Mouse (Mus musculus): ENCODE data around the gene Cfc1. TPM values are rescaled to one million over a fixed set of nuclear protein-coding genes. Genes with fewer than 3 reads are reported as not detected.

Cfc1 gene
- polyA plus RNA-seq, 1 experiment from 2014 or later: not detected

DNA sequence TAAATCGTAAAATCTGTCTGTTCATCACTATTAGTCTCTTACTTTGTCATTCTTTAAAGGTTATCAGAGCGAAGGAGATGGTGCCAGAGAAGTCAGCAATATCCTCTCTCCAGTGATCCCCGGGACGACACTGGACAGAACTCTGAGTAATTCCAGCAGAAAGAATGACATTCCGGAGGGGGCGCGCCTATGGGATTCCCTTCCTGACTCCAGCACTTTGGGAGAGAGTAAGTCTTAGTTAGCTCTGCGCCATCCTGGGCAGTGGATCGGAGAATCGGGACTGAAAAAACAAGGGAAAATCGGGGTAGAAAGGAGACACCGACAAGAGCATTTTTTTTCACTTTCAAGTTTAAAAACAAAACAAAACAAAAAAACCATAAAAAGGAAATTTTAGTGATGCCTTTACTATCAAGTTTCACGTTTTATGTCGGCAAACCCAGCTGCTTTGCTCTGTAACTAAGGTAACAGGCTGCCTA is 881 bp downstream of the Cfc1 start:
- Histone ChIP-seq H3K9ac (ENCODE audit: low read depth, low read length) (no peak overlapping the region), H3K9me3 (ENCODE audit: control insufficient read depth, low read length) (no peaks in the 10 kb centered on the region), H3K27me3 (replicated peaks; ENCODE audit: control insufficient read depth, insufficient read depth, low read length) (peaks cover 16% of the 10 kb centered on the region), H3K4me1 (ENCODE audit: control insufficient read depth, insufficient read depth, low read length) (0 out of 2 replicates have a peak, but pooled peaks cover 5% of the 10 kb centered on the region), H3K4me3 (ENCODE audit: low read length) (no peak overlapping the region), H3K36me3 (ENCODE audit: control insufficient read depth, insufficient read depth, low read length) (no peaks in the 10 kb centered on the region), H3K4me2 (ENCODE audit: low read depth, low read length) (peak overlapping the region; percentile 44), H3K27ac (ENCODE audit: low read length) (no peak overlapping the region)
- 3% methylated on average over 14 of the region's 14 CpGs for WGBS
- ATAC-seq: no peak

DNA sequence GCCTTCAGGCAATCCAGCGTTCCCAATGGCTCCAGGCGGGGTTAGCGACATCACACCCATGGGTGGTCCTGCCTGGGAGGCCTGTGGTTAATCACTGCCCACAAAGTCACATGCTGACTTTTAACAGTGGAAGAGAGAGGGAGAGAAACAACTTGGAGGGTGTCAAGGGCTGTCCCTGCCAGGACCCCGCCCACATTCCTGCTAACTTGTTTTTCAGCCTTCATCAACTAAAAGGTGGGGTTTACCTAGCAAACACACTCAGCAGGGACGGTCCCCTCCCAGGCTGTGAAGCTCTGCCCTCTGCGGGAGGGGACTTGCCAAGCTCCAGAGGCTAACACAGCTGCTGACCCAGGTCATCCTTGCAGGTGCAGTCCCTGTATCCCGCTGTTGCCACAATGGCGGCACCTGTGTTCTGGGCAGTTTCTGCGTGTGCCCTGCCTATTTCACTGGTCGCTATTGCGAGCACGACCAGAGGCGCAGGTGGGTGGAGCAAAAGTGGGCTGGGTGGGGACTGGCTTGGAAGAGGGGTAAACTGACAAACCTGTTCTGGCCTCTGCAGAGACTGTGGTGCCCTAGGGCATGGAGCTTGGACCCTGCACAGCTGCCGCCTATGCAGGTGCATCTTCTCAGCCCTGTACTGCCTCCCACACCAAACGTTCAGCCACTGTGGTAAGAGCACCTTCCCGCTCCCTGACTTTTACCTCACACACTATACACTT is 1.5 kb downstream of the Cfc1 start:
- H3K9me3 ChIP-seq (ENCODE audit: control insufficient read depth, low read length): no peaks in the 10 kb centered on the region
- WGBS: 4% methylated on average over 16 of the region's 16 CpGs
- peak overlapping the region; percentile 44 for H3K4me2 ChIP-seq (ENCODE audit: low read depth, low read length)
- H3K4me1 ChIP-seq (ENCODE audit: control insufficient read depth, insufficient read depth, low read length): 0 out of 2 replicates have a peak, but pooled peaks cover 5% of the 10 kb centered on the region
- H3K27ac ChIP-seq (ENCODE audit: low read length): no peak overlapping the region
- H3K36me3 ChIP-seq (ENCODE audit: control insufficient read depth, insufficient read depth, low read length): no peaks in the 10 kb centered on the region
- H3K4me3 ChIP-seq (ENCODE audit: low read length): peak overlapping the region; percentile 25
- ATAC-seq: peak; percentile 71
- peaks cover 16% of the 10 kb centered on the region for H3K27me3 ChIP-seq (replicated peaks; ENCODE audit: control insufficient read depth, insufficient read depth, low read length)
- H3K9ac ChIP-seq (ENCODE audit: low read depth, low read length): no peak overlapping the region

DNA sequence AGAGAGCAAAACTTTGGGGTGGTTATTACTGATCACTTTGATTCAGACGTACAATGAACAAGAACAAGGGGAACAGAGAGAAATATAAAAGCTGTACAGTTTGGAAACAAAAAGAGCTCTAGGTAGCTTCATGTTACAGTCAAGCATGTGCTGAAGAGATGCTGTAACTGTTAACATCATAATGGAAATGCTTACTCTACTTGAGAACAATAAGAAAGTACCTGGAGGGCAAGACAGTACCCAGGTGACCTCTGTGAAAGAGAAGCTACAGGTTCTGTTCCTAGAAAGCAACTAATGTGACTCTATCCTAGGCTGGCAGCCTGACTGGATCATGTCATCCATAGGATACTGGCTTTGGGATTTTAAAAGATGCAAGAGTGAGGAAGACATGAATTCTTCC is 11.6 kb downstream of the Cfc1 start:
- no peak overlapping the region for H3K4me3 ChIP-seq (ENCODE audit: low read length)
- H3K27ac ChIP-seq (ENCODE audit: low read length): no peak overlapping the region
- H3K36me3 ChIP-seq (ENCODE audit: control insufficient read depth, insufficient read depth, low read length): no peaks in the 10 kb centered on the region
- 85% methylated on average over 1 of the region's 1 CpGs for WGBS
- H3K4me2 ChIP-seq (ENCODE audit: low read depth, low read length): no peak overlapping the region
- H3K9ac ChIP-seq (ENCODE audit: low read depth, low read length): no peak overlapping the region
- no peaks in the 10 kb centered on the region for H3K27me3 ChIP-seq (replicated peaks; ENCODE audit: control insufficient read depth, insufficient read depth, low read length)
- H3K9me3 ChIP-seq (ENCODE audit: control insufficient read depth, low read length): no peaks in the 10 kb centered on the region; the same call in 1 of the 2 replicates
- H3K4me1 ChIP-seq (ENCODE audit: control insufficient read depth, insufficient read depth, low read length): no peaks in the 10 kb centered on the region
- ATAC-seq: no peak

- ATAC-seq: no peak
- Histone ChIP-seq H3K4me1 (ENCODE audit: control insufficient read depth, insufficient read depth, low read length) (no peaks in the 10 kb centered on the region), H3K4me2 (ENCODE audit: low read depth, low read length) (no peak overlapping the region), H3K9ac (ENCODE audit: low read depth, low read length) (no peak overlapping the region), H3K9me3 (ENCODE audit: control insufficient read depth, low read length) (no peaks in the 10 kb centered on the region; the same call in 1 of the 2 replicates), H3K27ac (ENCODE audit: low read length) (no peak overlapping the region), H3K4me3 (ENCODE audit: low read length) (no peak overlapping the region), H3K36me3 (ENCODE audit: control insufficient read depth, insufficient read depth, low read length) (no peaks in the 10 kb centered on the region), H3K27me3 (replicated peaks; ENCODE audit: control insufficient read depth, insufficient read depth, low read length) (no peaks in the 10 kb centered on the region)
- WGBS: 91% methylated on average over 1 of the region's 1 CpGs
Measured at GRCm38 (mm10) chr1:34553690-34554089, 18.2 kb downstream of the Cfc1 start.

- Histone ChIP-seq H3K27ac (ENCODE audit: low read length) (no peak overlapping the region), H3K36me3 (ENCODE audit: control insufficient read depth, insufficient read depth, low read length) (no peaks in the 10 kb centered on the region), H3K4me2 (ENCODE audit: low read depth, low read length) (no peak overlapping the region), H3K27me3 (replicated peaks; ENCODE audit: control insufficient read depth, insufficient read depth, low read length) (no peaks in the 10 kb centered on the region), H3K9me3 (ENCODE audit: control insufficient read depth, low read length) (no peaks in the 10 kb centered on the region), H3K9ac (ENCODE audit: low read depth, low read length) (no peak overlapping the region), H3K4me1 (ENCODE audit: control insufficient read depth, insufficient read depth, low read length) (no peaks in the 10 kb centered on the region), H3K4me3 (ENCODE audit: low read length) (no peak overlapping the region)
- no peak for ATAC-seq
- WGBS: 85% methylated on average over 7 of the region's 7 CpGs
Measured at GRCm38 (mm10) chr1:34554275-34554674, 18.8 kb downstream of the Cfc1 start.

DNA sequence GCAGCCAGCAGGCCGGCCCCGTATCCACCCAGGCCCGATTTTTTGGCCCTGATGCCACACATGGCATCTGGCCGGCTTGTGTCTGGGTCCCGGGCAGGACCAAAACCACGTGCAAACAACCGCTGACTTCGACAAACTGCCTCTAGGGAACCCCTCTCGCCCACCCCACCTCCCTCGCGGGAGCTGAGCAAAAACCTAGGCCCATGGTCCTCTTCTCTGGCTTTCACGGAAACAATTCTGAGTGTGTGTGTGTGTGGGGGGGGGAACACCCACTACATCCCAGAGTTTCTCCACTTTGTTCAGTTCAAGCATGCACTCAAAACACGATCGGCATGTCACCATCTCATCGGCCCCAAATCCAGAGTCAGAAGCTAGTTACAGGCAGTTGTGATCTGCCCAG is 25.4 kb downstream of the Cfc1 start, which contains the start of gene Prss40:
Prss40 (minus strand) TSS at position 101 of the 400 bp plus-strand sequence.
- WGBS: 86% methylated on average over 15 of the region's 15 CpGs
- Histone ChIP-seq H3K9me3 (ENCODE audit: control insufficient read depth, low read length) (no peaks in the 10 kb centered on the region), H3K9ac (ENCODE audit: low read depth, low read length) (no peak within 1 kb of the TSS), H3K4me2 (ENCODE audit: low read depth, low read length) (no peak within 1 kb of the TSS), H3K4me3 (ENCODE audit: low read length) (no peak within 1 kb of the TSS), H3K36me3 (ENCODE audit: control insufficient read depth, insufficient read depth, low read length) (no peaks in the 10 kb centered on the region), H3K27me3 (replicated peaks; ENCODE audit: control insufficient read depth, insufficient read depth, low read length) (no peaks in the 10 kb centered on the region), H3K27ac (ENCODE audit: low read length) (no peak within 1 kb of the TSS), H3K4me1 (ENCODE audit: control insufficient read depth, insufficient read depth, low read length) (no peaks in the 10 kb centered on the region)
- no peak for ATAC-seq

DNA sequence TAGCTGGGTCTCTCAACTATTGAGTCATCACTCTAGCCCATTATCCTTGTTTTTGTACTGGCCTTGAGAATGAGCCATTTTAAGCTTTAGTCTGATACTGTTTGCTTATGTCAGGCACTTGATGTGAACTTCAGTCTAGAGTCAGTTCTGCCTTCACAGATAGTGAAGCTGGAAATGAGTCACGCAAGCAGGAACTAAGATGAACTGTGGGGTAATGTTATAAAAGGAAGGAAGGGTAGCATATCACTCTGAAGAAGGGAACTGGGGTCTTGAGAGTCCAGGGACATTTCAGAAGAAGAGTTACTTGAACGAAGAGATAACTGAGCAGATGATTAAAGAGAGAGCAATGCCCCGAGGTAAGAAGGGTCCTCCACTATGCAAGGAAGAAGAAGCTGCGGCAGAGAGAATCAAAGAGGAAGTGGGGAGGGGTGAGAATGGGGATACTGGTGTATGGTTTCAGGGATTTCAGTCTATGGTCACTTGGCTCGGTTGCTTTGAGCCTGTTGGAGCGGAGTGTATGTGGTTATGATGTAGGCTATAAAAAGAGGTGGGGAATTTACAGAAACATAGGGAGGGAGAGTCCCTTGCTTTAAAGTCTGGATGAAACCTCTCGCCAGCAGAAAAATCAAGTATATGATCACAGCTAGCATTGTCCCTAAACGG is 29.1 kb downstream of the Cfc1 start:
- ATAC-seq: no peak
- Histone ChIP-seq H3K4me2 (ENCODE audit: low read depth, low read length) (no peak overlapping the region), H3K9me3 (ENCODE audit: control insufficient read depth, low read length) (no peaks in the 10 kb centered on the region), H3K27me3 (replicated peaks; ENCODE audit: control insufficient read depth, insufficient read depth, low read length) (no peaks in the 10 kb centered on the region), H3K9ac (ENCODE audit: low read depth, low read length) (no peak overlapping the region), H3K4me3 (ENCODE audit: low read length) (no peak overlapping the region), H3K36me3 (ENCODE audit: control insufficient read depth, insufficient read depth, low read length) (no peaks in the 10 kb centered on the region), H3K4me1 (ENCODE audit: control insufficient read depth, insufficient read depth, low read length) (no peaks in the 10 kb centered on the region), H3K27ac (ENCODE audit: low read length) (no peak overlapping the region)
- 84% methylated on average over 8 of the region's 8 CpGs for WGBS

DNA sequence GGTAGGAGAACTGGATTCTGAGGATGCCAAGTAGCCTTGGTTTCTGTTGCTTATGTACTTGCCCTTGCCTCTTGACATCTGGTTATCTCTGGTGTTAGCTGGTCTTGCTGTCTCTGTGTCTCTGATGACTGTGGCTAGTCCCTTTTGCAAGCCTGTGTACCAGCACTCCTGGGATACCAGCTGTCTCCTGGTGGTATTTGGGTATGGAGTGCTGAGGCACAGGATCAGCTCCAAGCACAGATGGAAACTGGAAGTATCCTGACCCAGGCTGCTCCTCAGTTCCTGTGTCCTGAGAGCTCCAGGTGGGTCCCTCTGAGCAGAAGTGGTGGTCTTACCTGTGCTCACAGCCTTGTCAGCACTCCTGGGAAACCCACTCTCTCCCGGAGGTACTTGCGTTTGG is 32.7 kb downstream of the Cfc1 start:
- no peak overlapping the region for H3K27ac ChIP-seq (ENCODE audit: low read length)
- H3K9ac ChIP-seq (ENCODE audit: low read depth, low read length): no peak overlapping the region
- no peaks in the 10 kb centered on the region for H3K27me3 ChIP-seq (replicated peaks; ENCODE audit: control insufficient read depth, insufficient read depth, low read length)
- ATAC-seq: no peak
- WGBS: 98% methylated on average over 2 of the region's 2 CpGs
- no peak overlapping the region for H3K4me3 ChIP-seq (ENCODE audit: low read length)
- no peaks in the 10 kb centered on the region for H3K36me3 ChIP-seq (ENCODE audit: control insufficient read depth, insufficient read depth, low read length)
- H3K9me3 ChIP-seq (ENCODE audit: control insufficient read depth, low read length): no peaks in the 10 kb centered on the region
- H3K4me1 ChIP-seq (ENCODE audit: control insufficient read depth, insufficient read depth, low read length): no peaks in the 10 kb centered on the region
- H3K4me2 ChIP-seq (ENCODE audit: low read depth, low read length): no peak overlapping the region

DNA sequence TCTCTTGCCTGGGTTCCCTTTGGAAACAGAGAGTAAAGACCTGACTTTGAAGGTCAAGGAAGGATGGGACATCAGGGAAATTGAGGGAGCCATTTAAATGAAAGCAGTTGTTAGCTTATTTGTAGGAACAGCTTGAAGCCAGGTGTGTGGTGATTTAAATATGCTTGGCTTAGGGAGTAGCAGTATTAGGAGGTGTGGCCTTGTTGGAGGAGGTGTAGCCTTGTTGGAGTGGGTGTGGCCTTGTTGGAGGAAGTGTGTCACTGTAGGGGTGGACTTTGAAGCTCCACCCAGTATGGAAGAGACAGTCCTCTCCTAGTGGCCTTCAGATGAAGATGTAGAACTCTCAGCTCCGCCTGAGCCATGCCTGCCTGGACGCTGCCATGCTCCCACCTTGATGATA is 34.4 kb downstream of the Cfc1 start:
- no peak overlapping the region for H3K4me2 ChIP-seq (ENCODE audit: low read depth, low read length)
- H3K36me3 ChIP-seq (ENCODE audit: control insufficient read depth, insufficient read depth, low read length): no peaks in the 10 kb centered on the region
- no peak overlapping the region for H3K9ac ChIP-seq (ENCODE audit: low read depth, low read length)
- ATAC-seq: no peak
- H3K27ac ChIP-seq (ENCODE audit: low read length): no peak overlapping the region
- H3K27me3 ChIP-seq (replicated peaks; ENCODE audit: control insufficient read depth, insufficient read depth, low read length): no peaks in the 10 kb centered on the region
- H3K9me3 ChIP-seq (ENCODE audit: control insufficient read depth, low read length): no peaks in the 10 kb centered on the region
- H3K4me3 ChIP-seq (ENCODE audit: low read length): no peak overlapping the region
- 88% methylated on average over 2 of the region's 2 CpGs for WGBS
- no peaks in the 10 kb centered on the region for H3K4me1 ChIP-seq (ENCODE audit: control insufficient read depth, insufficient read depth, low read length)
